Mouse (Mus musculus) lung, adult 18-20 months (tissue): ENCODE measurements around the gene Txnrd1.

Experiments used
- DNase-seq, 2 experiments: peaks; one replicate each; pipeline ENCODE4 v3.0.0; 2022; ENCODE audit warnings: mixed read lengths in 2 of 2

The Txnrd1 gene

DNA sequence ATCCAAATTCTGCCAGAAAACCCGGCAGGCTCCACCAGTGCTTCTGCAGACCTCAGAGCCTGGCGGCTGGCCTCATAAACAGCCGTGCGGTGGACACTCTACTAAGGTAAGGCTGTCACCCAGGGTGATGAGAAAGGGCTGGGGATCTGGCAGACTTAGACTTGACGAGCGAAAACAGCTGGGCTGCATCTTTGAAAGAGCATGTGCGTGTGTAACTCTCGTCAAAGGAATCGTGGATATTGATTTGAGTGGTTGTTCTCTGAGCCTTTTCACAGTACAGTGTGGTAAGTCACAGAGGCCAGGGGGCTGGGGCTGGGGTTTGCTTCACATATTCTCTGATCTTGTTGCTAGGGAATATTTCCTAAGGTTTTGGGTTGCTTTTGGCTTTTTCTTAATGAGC, at the start of gene Txnrd1:
Gene Txnrd1 (plus strand): TSS at position 26 of the 400 bp plus-strand sequence.
- peak in 1 of 2 experiments; percentile 10 for DNase-seq

DNA sequence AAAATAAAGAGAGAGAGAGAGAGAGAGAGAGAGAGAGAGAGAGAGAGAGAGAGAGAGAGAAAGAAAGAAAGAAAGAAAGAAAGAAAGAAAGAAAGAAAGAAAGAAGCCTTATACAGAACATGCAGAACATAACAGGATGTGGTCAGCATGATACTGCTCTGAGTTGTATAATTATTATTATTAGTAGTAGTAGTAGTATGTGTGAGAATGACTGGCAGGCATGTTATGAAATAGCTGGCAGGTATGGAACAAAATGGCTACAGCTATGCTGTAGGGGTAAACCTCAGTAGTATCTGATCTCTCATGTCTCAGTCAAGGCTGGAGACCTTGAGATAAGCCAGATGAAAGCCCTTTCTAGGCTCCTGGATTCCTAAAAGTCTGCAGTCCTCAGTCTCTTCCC, 44.6 kb upstream of the Txnrd1 start:
- DNase-seq, result no peak

DNA sequence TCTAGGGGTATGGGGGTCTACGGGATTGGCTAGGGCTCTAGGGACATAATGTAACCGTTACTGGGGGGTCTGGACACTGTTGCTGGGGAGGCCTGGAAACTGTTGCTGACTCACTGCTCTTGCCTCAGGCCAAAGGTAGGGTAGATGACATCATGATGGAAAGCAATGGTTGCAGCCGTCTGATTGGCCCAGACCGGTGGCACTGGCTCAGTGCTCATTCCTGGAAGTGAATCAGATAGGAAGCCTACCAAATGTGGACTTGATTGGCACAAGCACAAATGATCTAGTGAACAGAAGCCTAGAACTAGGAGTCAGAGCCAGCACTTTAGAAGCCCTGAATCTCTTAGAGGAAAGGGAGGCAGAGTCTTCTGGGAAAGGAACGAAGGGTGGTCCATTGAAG, 43.2 kb upstream of the Txnrd1 start:
- no peak for DNase-seq

DNA sequence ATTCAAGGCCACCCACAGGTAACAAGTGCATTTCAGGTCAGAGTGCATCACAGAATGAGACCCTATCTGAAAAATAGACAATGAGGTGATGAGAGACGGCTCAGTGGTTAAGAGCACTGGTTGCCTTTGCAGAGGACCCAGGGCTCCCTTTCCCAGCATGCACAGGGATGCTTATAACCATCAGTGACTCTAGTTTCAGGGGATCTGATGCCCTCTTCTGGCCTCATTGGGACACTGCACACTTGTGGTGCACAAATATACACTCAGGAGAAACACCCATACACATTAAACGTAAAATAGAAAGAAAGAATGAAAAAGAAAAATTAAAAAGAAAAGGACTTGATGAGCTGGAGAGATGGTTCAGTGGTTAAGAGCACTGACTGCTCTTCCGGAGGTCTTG, 42.0 kb upstream of the Txnrd1 start:
- DNase-seq, result no peak

DNA sequence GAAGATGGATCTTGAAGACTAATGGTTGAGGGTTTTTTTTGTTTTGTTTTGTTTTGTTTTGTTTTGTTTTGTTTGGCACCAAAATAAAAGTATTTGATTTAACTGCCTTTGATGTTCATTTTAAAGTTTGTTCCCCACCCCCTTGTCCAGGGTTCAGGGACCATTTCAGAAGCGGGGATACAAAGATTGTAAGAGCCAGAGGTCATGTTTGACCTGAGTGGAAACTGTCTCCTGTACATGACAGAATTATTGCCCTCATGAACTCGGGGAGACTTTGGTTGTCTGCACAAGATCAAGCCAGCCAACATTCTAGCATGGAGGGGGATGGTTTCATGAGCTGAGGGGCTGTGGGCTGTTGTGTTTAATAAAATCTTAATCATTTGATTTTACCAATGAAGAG, 41.4 kb upstream of the Txnrd1 start:
- DNase-seq, result no peak

DNA sequence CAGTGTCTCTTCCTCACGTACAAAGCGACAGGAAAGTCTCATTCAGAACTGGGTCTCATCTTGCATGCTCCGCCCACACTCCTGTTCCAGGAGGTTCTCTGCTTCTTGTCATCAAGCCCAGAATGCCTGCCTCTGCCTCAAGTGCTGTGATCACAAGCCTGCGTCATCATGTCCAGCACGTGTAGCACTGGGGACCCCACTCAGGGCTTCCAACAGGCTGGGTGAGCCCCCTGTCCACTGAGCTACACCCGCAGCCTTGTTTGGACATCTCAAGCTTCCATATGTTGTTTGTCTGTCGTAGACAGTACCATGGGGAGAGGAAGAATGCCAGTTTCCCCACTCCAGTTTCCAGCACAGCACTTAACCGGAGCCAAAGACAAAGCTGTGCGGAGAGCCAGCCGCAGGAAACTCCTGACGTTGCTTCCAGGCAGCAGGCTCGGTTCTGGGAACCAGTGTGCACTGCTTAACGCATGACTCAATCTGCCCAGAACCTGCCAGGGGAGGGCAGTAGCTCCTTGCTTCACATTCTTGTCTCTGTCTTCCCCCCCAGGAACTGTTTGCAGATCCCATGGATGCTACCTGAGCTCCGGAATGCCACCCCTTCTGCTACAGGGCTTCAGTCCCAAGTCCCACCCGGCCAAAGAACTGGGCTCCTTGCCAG, 38.5 kb upstream of the Txnrd1 start:
- DNase-seq, result peak; percentile 57 to 78

DNA sequence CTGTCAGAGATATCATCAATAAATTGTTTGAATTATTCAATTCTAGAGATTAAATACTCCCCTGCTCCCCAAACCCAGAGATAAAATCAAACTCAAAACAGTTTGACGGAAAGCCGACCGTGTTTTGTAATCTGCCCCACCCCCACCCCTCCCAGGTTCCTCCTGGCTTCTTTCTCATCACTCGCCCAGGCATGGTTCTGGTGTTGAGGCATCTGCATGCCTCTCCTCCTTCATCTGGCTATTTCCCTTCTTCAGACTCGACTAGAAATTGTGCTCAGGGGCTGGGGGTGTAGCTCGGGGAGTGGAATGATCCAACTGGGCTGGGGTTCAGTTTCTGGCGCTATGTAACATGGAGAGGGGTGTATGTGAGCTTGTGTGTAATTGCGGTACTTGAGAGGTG, 38.0 kb upstream of the Txnrd1 start:
- DNase-seq, result no peak

DNA sequence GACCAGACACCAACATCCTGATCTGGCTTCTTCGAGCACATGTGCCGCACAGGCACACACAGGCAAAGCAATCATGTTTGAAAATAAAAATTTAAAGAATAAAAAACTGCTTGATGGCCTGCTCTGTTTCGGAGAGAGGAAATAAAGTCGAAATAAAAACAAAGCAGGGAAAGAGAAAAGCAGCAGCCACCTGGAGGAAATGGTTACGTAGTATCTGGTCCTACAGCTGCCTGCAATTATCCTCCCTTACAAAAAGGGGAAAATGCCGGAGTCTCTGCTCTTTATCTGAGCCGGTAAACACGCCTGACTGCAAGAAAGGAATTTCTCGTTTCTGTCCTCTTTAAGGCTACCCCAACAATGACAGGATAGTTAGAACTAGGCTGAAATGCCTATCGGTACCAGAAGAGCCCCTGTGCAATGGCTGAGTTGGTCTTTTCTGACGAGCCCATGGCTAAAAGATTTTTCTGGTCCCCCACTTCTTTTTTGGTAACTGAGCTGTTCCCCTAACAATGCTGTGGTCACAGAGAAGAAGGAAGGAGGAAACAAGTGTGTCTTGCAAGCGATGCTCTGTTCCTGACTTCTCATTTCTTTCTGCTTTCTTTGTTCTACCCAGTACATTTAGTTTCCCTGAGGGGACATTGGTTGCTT, 37.2 kb upstream of the Txnrd1 start:
- no peak for DNase-seq

DNA sequence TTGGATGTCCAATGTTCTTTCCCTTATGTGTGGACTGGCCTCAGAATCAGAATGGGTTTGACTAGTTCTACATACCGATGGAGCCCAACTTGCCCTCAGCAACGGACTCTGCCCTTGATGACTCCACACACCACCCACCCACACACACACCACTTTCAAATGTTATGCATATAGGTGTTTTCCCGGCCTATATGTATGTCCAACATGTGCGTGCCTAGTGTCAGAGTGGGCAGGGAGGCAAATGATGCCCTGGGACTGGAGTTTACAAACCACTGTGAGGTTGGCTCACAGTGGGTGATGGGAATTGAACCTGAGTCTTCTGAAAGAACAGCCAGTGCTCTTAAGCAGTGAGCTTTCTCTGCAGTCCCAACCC, 36.6 kb upstream of the Txnrd1 start:
- no peak for DNase-seq

DNA sequence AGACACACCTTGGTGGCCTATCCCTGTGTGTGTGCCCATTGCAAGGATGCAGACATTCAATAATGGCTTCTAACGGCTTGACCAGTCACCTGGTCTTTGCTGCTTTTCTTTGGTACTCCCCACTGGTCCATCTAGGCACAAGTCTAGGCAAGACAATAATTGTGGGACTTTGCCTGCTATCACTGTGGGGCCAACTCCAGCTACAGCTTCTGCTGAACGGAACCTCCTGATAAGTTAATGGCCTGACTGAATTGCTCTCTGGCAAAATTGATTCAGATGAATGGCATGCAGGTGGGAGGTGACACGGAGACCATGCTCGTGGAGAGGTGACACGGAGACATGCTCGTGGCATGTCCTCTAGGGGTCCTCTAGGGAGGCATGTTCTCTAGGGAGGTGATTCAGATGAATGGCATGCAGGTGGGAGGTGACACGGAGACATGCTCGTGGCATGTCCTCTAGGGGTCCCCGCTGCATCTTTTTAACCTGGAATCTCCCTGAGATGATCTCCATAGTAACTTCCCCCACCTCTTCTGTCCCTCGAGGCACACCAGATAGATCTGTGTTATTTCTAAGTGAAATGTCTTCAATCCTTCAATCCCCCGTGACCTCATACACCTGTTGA, 35.3 kb upstream of the Txnrd1 start:
- no peak for DNase-seq

DNA sequence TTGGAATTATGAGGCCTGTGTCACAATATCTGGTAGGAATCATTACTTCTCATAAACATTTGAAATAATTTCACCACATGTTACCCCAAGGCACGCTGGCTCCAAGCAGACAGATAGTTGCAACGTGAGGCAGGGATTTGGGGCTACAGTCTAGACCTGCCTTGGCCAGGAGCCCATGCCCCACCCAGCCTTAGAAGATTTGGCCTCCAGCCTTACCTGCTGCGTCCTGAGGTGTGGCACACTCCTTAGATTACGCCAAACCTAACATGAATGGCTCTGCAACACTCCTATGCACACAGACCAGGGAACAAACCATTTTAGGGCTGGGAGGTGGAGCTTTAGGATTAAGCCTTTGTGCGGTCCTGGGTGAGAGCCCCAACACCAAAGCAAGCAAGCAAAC, 33.7 kb upstream of the Txnrd1 start:
- DNase-seq, result no peak

DNA sequence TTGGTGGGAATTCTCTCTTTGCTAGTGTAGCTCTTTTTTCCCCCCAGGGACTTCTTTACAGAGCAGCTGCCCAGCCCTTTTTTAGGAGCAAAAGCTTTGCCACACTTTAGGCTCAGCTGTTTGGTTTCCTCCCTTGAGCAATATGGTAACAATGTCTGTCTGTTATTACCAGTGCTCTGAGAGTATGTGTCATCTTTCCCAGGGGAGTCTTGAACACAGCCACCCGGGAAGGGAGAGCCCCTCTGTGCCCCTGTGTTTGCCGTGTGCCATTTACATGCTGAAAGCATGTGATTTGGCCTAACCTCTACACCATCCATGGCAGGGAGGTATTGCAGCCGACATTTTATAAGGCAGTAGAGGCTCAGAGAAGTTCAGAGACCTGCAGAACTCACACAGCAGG, 29.4 kb upstream of the Txnrd1 start:
- DNase-seq, result no peak

DNA sequence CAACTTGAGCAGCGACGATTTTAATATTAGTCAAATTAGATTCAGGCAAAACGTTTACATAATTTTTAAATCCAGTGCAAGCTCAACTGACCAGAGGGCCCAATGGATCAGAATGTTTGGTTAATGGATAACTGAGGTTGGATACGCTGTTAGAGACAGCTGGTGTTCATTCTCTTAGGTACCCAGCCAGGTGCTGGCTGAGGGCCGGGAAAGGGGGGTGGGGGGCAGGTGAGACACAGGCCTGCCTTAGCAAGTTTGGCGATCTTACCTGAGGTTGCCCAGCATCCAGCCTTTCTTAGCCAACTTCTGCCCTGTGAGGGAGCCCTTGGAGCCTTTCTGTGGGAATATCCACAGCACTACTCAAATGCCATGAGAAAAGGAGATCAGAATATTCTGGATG, 28.6 kb upstream of the Txnrd1 start:
- DNase-seq, result no peak

DNA sequence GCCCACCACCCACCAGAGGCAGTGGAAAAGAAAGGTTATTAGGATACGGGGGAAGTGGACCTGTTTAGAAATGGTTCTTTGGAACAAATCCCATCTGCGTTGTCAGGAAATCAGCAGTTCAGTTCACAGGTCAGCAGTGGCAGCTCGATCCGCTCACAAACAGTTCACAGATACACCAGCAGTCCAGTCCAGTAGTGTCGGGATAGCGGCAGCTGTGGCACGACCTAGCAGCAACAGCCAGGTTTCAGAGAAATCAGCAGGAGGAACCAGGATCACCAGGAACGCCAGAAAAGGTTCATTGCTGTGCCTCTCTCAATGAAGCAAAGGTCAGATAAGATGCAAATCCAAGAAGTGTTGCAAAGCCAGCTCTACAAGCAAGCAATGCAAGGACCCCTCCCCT, 27.3 kb upstream of the Txnrd1 start:
- DNase-seq, result no peak

DNA sequence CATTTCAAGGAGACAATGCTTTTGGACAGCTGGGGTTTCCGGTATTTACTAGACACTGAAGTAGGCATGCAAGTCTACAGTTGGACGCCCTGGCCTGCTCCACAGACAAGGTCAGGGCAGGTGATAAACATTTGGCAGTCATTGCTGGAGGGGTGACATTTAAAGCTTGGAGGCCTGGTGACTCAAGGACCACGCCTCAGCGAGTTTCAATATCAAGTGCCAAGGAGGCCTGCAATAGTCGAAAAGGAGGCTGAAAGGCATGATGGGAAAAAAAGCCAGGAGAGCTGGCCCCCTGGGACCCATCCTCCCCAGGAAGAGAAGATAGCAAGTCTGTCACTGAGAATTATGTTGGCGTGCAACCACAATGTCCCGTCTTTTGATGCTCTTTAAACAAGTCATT, 26.5 kb upstream of the Txnrd1 start:
- DNase-seq, result no peak

DNA sequence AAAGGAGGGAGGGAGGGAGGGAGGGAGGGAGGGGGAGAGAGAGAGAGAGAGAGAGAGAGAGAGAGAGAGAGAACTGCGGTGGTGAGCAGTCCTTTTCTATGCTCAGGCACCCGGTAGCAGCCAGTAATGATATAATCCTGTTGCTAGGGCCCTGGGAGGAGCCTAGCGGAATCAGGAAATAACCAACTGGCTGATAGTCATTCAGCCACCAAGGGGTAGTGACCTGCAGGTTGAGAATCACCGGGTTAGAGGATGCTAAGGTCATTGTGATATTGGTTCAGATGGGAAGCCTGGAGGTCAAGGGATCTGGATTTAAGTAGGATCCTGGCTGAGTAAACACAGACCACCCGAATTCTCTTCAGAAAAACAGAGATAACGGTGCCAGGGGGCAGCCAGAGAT, 25.6 kb upstream of the Txnrd1 start:
- no peak for DNase-seq

DNA sequence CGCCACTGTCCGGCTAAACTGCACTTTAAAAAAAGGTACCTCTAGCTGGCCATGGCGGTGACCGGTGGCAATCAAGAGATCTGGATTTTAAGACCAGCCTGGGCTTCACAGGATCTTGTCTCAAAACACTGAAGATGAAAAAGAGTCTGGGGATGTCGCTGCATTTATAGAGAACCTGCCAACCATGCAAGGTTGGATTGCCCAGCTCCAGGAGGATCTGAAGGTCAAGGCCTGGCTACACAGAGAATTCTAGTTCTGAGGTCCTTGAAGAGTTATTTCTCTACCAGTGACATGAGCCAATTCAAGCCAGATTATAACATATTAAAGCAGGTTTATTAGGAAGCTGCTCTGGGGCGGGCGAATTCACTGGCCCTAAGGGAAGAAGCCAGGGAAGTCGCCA, 24.9 kb upstream of the Txnrd1 start:
- DNase-seq, result no peak

DNA sequence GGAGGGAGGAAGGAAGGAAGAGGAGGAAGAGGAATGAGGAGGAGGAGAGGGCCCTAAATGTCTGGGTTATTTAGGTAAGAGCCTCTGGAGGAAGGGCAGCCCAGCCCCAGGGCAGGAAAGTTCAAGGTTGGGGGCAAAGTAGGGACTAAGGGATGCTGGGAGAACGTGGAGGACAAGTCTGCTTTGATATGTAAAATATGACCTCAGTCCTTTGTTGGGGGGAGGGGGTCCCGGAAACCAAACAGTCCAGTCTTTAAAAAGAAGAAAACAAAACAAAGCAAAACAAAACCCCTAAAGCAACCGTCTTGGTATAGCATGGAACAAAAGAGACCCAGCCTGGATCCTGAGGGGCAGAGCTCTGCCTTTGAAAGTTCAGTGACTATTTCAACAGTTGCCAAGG, 24.4 kb upstream of the Txnrd1 start:
- DNase-seq, result no peak

DNA sequence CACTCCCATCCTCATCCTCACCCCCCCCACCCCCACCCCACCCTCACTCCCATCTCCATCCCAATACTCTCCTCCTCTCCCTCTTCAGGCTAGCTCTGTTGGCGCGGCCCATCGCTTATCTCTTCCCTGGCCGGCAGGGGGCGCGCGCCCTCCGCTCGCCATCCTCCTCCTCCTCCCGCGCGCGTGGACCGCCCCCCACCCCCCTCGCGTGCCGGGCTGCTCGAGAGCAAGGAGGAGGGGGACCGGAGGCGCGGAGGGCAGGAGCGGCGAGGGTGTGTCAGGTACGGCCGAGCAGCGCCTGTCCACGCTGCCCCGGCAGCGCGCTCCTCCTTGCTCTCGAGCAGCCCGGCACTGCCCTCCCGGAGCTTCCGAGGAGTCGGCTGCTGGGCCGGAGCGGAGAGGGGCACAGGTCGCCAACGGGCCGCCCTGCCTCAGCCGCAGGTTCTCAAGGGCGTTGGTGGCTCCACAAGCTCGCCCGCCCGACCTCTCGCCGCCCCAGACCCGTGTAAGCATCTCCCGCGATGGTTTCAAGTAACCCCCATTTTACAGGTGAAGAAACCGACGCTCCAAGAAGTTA, 21.8 kb upstream of the Txnrd1 start:
- DNase-seq, result peak; percentile 63 to 76

DNA sequence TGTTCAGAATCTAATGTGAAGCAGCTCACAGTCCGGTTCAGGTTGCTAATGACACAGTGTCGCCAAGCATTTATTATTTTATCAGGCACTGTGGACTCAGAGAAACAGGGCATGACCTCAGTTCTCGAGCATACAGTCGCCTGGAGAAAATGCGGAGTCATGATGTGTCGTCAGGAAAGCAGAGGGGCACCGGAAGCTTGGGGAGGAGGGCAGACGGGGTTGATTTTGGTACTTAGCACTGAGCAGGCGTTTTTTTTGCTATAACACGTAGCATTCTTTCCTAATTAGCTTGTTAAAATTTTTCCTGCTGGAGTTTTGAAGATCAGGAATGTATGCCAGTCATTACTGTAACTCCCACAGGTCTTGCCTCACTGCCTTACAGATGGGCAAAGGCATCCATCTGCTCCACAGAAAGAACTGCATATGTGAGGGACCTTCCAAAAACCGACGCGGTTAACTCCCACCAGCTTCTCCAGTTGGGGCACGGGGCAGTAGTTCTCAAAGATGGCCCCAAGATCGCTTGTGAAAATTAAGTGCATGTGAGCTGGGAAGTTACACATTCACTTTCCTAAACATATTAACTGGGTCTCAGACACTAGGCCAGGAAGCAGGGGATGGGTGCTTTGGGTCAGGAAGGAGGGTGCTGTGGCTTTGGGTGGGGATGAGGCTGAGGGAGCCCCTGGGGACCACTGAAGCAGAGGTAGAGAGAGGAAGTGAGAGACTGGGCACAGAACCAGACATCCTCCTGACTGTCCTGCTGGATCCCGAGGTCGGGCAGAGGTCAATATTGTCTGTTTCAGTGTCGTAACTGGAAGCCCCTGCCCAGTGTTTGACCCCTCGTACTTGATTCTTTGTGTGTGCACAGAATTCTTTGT, 19.4 kb upstream of the Txnrd1 start:
- peak; percentile 30 to 45 for DNase-seq

DNA sequence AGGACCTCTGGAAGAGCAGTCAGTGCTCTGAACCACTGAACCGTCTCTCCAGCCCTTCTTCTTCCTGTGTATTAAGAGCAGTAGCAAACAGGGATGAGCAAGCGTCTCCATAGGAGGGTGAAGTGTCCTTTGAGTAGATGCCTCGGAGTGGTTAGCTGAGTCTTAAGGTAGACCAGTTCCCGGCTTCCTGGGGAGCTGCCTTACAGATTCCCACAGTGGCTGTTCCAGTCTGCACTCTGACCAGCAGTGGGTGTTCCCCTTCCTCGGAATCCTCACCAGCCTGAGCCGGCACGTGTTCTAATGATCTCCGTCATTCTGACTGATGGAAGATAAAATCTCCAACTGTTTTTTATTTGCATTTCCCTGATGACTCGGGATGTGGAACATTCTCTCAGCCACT, 17.3 kb upstream of the Txnrd1 start:
- no peak for DNase-seq

DNA sequence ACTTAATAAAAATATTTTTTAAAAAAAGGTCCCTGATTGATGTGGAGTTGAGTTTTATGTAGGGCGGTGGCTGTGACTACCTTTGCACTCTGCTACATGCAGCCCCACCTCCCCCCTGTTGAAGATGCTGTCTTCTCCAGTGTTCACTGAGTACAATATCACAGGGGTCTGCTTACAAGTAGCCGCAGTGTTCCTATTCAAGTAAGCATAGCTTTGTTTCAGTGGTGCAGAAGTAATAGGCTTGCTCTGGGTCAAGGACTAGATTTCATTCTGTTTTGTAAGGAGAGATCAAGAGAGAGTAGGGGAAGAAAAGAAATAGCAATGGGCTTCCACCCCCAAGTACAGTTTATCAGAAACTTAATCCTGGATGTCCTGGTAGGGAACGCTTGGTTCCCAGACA, 16.2 kb upstream of the Txnrd1 start:
- DNase-seq, result no peak

DNA sequence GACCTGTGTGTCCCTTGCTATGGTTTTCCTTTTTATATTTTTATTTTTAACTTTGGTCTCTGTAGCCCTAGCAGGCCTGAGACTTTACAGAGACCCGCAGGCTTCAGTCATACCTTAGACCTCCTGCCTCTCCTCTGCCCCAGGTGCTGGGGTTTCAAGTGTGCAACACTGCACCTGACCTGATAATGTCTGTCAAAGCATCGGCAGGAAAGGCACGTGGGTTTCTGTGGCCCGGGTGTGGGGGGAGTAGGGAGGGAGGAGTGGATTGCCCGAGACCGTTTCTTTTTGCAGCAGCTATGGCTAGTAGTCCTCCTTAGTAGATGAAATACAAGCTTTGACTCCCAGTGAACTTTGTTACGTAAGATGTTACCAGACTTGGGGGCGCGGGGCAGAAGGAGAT, 15.8 kb upstream of the Txnrd1 start:
- no peak for DNase-seq
